Mouse (Mus musculus): ENCODE measurements at regions not wholly inside any gene's neighbourhood (a gene's known extent, or its start where the extent isn't known, plus 50 kb on each side); places are given as distances from the start of the nearest gene placed in this dataset.
A peak's percentile ranks its signal among the peaks of the same experiment; 100 is the strongest.

GRCm38 (mm10) chr9:120869432-120870081, 59.5 kb upstream of the Ctnnb1 start:
- peak; percentile 59 to 65 for DNase-seq

GRCm38 (mm10) chr9:120873293-120873692, 55.7 kb upstream of the Ctnnb1 start:
- peak; percentile 21 to 30 for DNase-seq

DNA sequence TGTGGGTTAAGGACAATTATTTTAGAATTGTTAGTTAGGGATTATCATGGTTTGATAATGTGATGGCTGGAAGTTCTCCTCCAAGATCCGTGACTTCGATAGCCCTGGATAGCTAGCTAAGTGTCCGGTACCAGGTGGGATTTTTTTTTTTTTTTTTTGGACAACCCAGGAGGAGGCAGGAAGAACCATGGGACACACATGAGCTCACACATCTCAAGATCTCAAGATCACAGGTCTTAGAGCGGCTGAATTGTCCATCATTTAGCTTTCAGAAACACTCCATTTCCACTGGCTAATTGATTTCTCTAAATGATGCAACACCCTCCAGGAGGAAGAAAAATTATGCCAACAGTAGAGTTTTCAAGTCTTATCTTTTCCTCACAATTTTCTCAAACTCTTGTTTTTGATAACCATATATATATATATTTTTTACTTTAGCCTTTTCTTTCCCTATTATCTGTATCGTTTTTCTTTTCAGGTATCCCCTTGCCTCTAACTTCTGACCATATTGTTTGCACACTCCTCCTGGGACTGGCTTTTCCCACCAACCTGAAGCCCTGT, 54.5 kb upstream of the Ctnnb1 start:
- no peak for DNase-seq

GRCm38 (mm10) chr9:120877101-120877500, 51.9 kb upstream of the Ctnnb1 start:
- no peak for DNase-seq
